Mouse (Mus musculus) mouse trophoblast stem cell (cell line): ENCODE data around the gene Dctn2.
"Not testable (repeated sequence)": the region's sequence is repeated elsewhere in the genome, so short reads cannot be mapped to it uniquely, and the experiment has no call there.

ENCODE experiments used
- in situ Hi-C, 2 experiments: fragments of 300-500 bp; cut with MseI, MboI; formaldehyde crosslinking; loops; 2 replicates in 1 of 2; 3 replicates in 1 of 2; pipeline ENCODE4 v1.15.1; 2025

The Dctn2 gene

DNA sequence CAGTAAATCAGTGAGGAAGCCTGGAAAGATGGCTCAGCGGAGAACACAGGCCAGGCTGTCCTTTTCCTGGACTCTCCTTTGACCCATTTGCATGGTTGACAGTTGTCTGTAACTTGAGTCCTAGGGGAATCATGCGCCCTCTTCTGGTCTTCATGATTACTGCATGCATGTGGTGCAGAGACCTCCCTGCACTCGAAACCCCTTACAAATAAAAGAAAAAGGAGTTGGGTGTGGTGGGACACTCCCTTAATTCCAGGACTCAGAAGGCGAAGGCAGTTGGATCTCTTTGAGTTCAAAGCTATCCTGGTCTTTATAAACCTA is 46.1 kb downstream of the Dctn2 start:
- in situ Hi-C loops: no loop called here

DNA sequence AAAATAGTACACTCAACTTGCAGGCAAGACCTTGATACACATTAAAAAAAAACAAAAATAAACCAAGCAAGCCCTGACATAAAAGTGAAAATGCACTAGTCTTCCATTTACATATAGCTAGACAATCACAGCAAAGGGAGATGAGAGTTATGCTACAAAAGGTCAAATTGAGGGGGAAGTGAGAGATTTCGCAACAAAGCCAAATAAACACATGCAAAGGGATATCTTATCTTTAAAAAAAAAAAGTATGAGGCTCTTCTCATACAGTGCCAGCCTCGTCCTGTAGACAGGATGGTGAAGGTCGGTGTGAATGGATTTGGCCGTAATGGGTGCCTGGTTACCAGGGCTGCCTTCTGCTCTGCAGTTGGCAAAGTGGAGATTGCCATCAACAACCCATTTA is 46.7 kb downstream of the Dctn2 start:
- in situ Hi-C loops: no loop called here

DNA sequence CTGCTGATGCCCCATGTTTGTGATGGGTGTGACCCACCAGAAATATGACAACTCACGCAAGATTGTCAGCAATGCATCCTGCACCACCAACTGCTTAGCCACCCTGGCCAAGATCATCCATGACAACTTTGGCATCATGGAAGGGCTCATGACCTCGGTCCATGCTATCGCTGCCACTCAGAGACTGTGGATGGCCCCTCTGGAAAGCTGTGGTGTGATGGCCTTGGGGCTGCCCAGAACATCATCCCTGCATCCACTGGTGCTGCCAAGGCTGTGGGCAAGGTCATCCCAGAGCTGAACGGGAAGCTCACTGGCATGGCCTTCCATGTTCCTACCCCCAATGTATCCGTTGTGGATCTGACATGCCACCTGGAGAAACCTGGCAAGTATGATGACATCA is 47.3 kb downstream of the Dctn2 start:
- in situ Hi-C loops: not testable (repeated sequence)

DNA sequence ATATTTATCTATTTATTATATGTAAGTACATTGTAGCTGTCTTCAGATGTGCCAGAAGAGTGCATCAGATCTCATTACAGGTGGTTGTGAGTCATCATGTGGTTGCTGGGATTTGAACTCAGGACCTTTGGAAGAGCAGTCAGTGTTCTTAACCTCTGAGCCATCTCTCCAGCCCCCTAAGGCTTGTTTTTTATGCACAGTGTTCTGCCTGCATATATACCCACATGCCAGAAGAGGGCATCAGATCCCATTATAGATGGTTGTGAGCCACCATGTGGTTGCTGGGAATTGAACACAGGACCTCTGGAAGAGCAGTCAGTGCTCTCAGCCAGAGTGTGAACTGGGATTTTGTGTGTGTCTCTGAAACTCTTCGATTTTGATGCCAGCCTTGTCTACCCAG is 48.8 kb downstream of the Dctn2 start:
- in situ Hi-C loops: loop anchor here in 1 of 2 experiments (5.0 kb wide), 1 partner anchor 1307 kb away; no protein-coding TSS in a partner anchor

DNA sequence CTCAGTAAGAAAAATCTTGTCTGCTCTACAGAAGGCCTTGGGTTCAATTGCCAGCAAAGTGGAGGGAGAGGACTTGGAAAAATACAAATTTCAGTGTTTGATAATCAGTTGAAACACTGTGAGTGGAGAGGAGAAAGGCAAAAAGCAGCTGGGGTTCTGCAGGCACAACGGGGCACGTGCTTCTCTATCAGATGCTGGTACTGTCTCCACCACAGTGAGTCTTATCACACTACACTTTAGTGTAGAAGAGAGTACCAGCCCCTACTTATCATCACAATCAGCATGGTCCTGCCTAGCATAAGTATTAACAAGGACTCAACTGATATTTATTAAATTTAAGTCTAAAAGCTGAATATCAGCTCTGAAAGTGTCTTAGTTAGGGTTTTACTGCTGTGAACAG is 51.1 kb downstream of the Dctn2 start:
- in situ Hi-C loops: loop anchor here in 1 of 2 experiments (5.0 kb wide), 1 partner anchor 1305 kb away; no protein-coding TSS in a partner anchor

DNA sequence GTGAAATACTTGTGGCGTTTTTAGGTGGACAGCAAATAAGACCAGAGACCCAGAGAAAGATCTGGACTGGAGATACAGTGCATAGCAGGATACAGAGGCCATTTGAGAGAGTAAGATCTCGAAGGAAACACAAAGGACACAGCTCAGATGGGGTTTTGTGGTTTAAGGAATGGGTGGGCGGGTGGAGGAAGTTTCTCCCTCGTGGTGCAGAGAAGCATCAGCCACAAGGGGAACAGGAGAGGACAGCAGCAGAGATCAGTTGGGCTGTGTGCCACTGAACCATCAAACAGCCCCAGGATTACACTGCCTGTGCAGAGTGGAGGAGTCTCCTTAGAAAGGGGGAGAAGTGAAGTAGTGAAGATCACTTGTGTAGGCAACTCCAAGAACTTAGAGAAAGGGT is 51.8 kb downstream of the Dctn2 start:
- in situ Hi-C loops: loop anchor here in 1 of 2 experiments (5.0 kb wide), 1 partner anchor 1304 kb away; no protein-coding TSS in a partner anchor

DNA sequence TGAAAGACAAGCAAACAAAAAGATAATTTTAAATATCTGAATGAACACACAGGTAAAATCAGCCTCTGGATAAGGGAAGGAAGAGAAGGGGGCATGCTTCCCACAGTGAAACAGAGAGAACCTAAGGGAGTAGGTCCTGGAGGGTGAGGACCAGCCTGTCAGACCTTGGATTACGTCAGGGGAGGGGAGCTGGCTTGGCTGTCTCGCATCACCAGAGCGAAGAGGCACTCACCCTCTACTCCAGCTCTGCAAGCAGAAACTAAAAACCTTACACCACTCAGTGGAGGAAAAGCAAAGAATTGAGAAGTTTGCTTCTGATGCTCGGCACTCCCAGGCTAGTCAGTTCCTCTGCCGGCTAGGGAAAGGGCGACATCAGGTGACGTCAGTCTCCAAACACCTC is 53.8 kb downstream of the Dctn2 start:
- in situ Hi-C loops: loop anchor here in 1 of 2 experiments (5.0 kb wide), 1 partner anchor 1302 kb away; no protein-coding TSS in a partner anchor

DNA sequence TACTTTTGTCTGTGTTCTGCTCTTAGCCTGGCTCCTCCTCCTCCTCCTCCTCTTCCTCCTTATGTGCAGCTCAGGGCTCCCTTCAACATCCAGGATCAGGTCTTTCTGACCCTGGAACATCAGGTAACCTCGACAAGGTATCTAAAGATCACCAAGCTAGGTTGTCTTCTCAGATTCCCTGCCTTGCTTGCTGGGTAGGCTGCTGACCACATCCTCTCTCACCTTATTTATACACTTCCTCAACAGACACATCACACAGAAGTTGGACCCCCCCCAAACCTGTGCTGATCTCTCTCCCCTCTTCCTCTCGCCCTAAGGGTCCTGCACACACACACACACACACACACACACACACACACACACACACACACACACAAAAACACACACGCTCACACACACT is 55.5 kb downstream of the Dctn2 start, which contains the start of gene Arhgap9:
Arhgap9 (plus strand) TSS at position 344 of the 400 bp plus-strand sequence.
- in situ Hi-C loops: no loop called here

DNA sequence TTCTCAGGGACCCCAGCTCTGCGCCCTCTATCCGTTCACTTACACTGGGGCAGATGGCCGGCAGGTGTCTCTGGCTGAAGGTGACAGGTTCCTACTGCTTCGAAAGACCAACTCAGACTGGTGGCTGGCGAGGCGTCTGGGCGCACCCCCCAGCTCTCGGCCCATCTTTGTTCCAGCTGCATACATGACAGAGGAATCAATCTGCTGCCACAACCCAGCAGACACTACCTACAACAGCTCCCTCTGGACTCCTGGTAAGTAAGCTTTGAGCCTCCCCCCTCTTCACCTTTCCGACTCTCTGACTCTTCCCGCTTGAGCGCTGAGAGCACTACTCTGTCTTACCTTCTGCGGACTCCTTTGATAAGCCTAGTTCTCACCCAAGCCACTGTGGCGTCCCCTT is 56.0 kb downstream of the Dctn2 start:
- in situ Hi-C loops: no loop called here

DNA sequence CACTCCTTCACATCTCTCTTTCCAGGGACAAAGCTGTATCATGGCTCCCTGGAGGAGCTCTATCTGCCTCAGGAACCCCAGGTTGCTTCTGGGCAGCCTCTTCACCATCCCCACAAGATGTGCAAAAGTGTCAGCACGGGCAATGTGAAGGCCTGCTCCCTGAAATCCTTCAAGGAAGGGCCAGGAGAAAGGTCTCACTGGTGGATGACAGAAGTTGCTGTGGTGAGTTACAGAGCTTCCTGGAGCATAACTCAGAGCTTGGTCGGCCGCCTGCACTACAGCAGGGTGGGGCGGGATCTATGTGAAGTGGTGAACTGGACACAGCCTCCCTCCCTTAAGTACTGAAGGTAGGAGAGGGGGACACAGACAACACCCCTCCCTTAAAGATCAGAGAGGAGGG is 56.5 kb downstream of the Dctn2 start:
- in situ Hi-C loops: no loop called here

DNA sequence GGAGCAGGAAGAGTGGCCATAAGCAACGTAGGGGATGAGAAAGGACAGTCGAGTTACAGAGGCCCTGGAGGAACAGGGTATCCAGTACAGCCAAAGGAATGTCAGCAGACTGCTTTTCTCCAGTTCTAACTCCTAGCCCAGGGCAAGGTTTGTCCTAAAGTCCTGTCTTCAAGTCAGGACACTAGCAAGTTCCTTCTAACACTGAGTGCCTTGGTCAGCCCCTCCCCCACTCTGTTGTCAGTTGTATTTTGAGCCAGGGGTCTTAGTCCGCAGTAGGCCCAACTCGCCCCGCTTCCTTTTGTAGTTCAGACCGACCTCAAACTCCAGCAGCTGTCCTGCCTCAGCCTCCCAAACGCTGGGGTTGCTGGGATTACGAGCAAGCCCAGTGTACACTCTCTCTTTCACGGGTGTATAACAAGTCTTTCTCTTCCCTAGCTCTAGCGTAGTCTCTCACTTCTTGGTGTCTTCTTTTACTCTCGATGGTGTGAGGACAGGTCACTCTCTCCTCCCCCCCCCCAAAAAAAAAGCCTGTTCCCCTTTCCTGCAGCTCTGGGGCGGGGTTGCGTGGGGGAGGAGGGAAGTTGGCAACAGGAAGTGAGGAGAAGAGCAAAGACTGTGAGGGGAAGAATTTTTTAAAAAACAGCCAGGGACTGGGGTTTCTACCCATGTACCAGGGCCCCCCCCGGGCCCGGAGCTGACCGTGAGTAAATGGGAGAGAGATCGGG is 57.1 kb downstream of the Dctn2 start:
- in situ Hi-C loops: no loop called here

DNA sequence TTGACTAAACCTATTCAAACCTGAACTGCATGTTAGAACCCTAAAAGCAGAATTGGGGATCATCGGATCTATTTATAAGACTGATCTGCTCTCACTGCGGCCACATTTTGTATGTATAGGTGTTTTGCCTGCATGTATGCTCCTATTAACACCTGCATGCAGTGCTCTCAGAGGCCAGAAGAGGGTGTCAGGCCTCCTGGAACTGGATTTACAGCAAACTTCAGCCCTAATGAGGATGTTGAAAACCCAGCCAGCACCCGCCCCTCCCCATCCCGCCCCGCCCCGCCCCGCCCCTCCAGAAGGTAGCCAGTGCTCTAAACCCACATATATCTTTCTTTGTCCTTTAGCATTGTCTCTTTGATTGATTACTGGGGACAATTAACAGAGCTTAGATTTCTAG is 58.3 kb downstream of the Dctn2 start:
- in situ Hi-C loops: no loop called here

DNA sequence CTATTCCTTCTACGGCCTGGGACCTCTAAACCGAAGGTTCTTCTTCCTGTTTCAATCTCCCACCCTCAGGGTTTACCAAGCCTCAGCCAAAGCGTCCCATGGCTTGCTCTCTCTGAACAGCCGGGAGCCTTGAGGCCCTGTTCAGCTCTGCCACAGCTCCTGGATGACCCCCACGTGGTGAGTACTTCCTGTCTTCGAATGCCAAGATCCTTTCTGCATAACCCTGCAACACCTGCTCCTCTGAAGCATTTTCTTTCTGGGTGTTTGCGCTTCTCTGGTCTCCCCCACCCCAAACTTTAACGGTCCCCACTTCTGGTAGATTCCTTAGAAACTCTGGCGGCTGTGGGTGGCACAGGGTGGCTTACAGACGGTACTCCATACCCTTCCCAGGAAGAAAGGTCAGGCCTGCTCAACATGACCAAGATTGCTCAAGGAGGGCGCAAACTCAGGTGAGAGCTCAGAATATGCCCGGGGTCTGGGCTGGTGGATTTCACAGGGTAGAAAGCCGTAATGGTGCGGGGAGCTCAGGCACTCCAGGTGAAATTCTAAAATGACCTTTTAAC is 59.4 kb downstream of the Dctn2 start:
- in situ Hi-C loops: no loop called here

DNA sequence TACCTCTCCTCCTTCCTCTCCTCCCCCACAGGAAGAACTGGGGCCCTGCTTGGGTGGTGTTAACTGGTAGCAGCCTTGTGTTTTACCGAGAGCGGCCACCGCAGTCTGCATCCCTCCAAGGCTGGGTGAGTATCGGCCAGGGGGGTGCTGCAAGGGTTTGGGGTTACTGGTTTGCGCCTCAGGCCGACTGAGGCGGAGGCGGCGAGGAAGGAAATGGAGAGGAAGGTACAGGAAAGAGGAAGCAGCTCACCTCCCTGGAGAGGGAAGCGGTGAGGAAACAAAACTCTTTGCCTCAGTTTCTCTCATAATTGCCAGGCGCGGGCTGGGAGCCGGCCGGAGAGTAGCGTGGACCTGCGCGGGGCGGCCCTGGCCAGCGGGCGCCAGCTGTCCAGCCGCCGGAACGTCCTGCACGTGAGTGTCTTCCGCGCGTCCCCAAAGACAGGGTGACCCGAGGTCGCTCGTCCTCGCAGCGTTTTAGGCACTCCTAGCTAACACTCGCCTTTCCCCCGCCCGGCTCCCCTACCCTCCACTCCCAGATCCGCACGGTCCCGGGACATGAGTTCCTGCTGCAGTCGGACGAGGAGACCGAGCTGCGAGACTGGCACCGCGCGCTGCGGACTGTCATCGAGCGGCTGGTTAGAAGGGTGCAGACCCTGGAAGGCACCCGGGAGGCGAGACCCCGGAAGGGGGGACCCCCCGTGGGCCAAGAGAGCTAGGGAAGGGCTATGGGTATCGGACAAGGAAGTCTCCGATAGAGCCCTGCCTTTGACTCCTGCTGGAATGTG is 60.0 kb downstream of the Dctn2 start:
- in situ Hi-C loops: no loop called here

DNA sequence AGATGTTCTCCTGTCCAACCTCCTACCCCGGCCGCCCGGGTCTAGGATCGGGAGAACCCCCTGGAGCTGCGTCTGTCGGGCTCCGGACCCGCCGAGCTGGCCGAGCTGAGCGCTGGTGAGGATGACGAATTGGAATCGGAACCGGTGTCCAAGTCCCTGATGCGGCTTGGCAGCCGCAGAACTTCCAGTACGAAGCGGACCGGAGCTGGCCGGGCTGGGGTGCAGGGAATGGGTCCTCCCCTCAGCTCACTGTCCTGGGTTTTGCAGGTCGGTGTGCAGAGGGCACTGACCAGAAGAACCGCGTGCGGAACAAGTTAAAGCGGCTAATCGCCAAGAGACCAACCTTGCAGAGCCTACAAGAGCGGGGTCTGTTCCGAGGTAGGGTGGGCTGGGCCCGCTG is 60.7 kb downstream of the Dctn2 start:
- in situ Hi-C loops: no loop called here

DNA sequence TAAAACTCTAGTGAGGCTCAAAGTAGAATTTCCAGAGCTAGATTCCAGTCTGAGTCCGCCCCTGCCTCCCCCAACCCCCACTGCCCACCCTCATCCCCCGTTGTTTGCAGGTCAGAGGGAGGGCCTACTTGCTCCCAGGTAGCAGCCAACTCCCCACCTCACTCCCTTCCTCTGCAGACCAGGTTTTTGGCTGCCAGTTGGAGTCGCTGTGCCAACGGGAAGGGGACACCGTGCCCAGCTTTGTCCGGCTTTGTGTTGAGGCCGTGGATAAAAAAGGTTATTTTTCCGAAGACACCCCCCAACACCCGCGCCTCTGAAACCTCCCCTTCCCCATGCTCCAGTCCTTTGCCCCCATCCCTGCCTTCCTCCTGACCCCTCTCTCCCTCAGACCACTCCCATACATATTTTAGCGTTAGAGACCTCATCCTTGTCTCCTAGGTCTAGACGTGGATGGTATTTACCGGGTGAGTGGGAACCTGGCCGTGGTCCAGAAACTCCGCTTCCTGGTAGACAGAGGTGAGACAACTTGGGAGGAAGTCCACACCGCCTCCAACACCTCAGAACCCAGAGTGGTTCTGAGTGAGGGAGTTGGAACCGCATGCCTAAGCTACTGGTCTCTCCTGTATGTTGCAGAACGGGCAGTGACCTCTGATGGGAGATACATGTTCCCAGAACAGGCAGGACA is 61.4 kb downstream of the Dctn2 start:
- in situ Hi-C loops: no loop called here

DNA sequence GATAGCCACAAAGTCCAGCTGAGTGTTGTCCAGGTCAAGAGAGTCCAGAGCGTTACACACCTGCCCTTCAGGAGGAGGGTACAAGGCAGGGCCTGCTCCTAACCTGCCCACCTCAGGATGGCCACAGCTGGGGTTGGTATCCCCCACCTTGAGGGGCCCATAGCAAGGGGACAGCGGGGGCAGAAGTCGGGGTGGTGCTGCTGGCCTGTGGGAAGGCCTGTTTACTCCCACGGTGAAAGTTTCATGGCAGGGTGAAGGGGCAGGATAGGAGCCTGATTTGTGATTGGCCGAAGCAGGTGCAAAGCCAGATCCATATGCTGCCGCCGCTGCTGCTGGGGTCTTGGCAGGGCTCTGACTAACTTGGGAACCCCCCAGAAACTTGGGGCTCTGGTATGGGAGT is 64.0 kb downstream of the Dctn2 start:
- in situ Hi-C loops: no loop called here
